Mouse (Mus musculus): Measurements from ENCODE around the gene Pxt1. TPM values are rescaled to one million over a fixed set of nuclear protein-coding genes. Genes with fewer than 3 reads are reported as not detected.
"Not testable (repeated sequence)": the region's sequence is repeated elsewhere in the genome, so short reads cannot be mapped to it uniquely, and the experiment has no call there.

Gene Pxt1
- not detected in 2 replicates for polyA plus RNA-seq (2012; ENCODE audit: insufficient read depth, insufficient read length, low replicate concordance, missing spikeins)

DNA sequence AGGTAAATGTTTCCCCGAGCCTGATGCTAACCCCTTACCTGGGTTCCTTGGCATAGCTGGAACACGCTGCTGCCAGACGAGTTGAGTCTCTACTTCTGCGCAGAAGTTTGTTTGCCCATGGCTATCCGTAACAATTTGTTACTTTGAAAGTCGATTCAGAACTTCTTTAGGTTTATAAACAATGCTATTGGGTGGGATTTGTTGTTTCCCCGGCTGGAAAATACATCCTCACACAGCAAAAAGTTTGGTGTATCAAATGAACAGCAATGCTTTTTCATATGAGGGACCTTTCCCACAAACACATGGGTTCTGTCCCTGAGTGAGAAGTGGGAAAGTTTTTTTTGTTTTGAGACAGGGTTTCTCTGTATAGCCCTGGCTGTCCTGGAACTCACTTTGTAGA is at the start of gene Pxt1:
TSS of gene Pxt1 (minus strand) at position 101 of the 400 bp plus-strand sequence.
- Histone ChIP-seq H3K4me1 (ENCODE audit: control insufficient read depth, insufficient read depth, low read length) (no peaks in the 10 kb centered on the region), H3K27ac (ENCODE audit: insufficient read depth, low read depth, low read length) (no peak within 1 kb of the TSS), H3K4me3 (ENCODE audit: insufficient read depth, low read depth, low read length) (no peak within 1 kb of the TSS)
- WGBS = 92% methylated on average over 7 of the region's 7 CpGs
- TF ChIP-seq CTCF (IDR thresholded peaks at IDR 0.05; ENCODE audit: insufficient read depth, low read depth, low read length) (no peak), POLR2A (IDR thresholded peaks at IDR 0.05; ENCODE audit: insufficient read depth, low read depth, low read length) (no peak)

DNA sequence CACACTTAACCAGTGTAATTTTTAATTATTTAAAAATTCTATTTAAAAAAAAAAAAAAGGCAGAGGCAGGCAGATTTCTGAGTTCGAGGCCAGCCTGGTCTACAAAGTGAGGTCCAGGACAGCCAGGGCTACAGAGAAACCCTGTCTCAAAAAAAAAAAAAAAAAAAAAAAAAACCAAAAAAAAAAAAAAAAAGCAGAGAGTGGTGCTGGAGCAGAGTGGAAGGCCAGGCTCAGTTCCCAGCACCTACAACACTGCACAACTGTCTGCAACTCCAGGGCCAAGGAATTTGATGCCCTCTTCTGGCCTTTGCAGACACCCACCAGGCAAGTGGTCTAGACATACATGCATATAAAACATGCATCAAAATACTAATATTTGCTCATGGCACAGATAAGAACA is 49.4 kb upstream of the Pxt1 start:
- 95% methylated on average over 1 of the region's 1 CpGs for WGBS
- not testable (repeated sequence) for H3K27ac ChIP-seq (ENCODE audit: insufficient read depth, low read depth, low read length)

DNA sequence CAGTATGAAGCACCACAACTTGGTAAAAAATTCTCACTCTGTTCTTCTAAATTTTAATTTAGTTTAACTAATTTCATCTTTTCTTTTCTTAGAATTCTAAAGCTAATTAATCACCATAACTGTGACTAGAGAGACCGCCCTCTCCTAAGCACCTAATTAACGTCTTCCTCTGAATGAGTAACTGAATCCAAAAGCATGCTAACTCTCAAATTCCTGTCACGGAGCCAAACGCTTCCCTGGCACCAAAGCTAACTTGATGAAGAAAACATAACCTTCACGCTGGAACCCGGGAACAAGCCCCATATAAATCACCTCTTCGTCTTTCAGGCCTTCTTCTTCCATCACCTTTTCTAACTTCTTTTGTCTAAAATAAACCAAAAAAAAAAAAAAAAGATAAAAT is 48.5 kb upstream of the Pxt1 start:
- 9% methylated on average over 7 of the region's 7 CpGs for WGBS
- Histone ChIP-seq H3K4me3 (ENCODE audit: insufficient read depth, low read depth, low read length) (no peak overlapping the region), H3K4me1 (ENCODE audit: control insufficient read depth, insufficient read depth, low read length) (no peaks in the 10 kb centered on the region; the same call in 1 of the 2 replicates), H3K27ac (ENCODE audit: insufficient read depth, low read depth, low read length) (no peak overlapping the region)
- TF ChIP-seq POLR2A (IDR thresholded peaks at IDR 0.05; ENCODE audit: insufficient read depth, low read depth, low read length) = no peak

More for the DNA sequence above, 49.4 kb upstream of the Pxt1 start:
- H3K4me1 ChIP-seq (ENCODE audit: control insufficient read depth, insufficient read depth, low read length); H3K4me3 ChIP-seq (ENCODE audit: insufficient read depth, low read depth, low read length): not testable (repeated sequence)

DNA sequence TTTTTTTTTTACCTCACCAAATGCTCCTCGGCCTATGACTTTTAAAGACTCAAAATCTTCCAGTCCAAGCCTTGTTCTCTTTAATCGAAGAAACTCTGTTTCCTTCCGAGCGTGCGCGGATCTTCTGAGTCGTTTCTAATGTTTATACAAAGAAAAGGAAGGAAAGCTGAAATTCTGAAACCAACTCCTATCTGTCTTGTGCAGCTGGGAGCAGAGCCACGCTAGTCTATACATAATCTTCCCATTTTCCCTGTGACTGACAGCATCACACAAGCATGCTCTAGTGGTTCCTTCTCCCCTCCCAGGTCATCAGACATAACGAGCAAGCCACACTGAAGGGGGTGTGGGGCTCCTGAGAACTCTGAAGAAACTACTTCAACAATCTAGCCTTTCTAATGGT is 47.6 kb upstream of the Pxt1 start:
- no peak overlapping the region for H3K27ac ChIP-seq (ENCODE audit: insufficient read depth, low read depth, low read length)
- TF ChIP-seq POLR2A (IDR thresholded peaks at IDR 0.05; ENCODE audit: insufficient read depth, low read depth, low read length) (no peak), CTCF (IDR thresholded peaks at IDR 0.05; ENCODE audit: insufficient read depth, low read depth, low read length) (no peak)
- H3K4me1 ChIP-seq (ENCODE audit: control insufficient read depth, insufficient read depth, low read length) = no peaks in the 10 kb centered on the region; the same call in 1 of the 2 replicates
- H3K4me3 ChIP-seq (ENCODE audit: insufficient read depth, low read depth, low read length) = no peak overlapping the region
- 79% methylated on average over 9 of the region's 9 CpGs for WGBS

DNA sequence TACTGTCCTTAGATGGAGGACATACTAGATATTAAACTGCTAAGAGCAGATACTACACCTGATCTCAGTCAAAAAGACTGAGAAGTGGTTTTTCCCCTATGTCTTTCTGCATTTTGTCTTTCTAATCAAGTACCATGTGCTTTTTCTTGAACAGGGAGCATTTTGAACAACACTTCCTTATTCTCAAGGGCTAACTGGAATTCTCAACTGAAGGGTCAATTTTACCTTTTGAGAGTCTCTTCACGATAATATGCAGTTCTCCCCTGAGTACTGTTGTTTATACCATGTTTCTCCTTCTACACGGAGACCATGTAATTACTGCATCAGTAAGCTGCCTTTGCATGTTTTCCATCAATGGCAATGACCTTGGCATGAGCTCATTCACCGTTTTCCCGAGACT is 46.4 kb upstream of the Pxt1 start:
- TF ChIP-seq POLR2A (IDR thresholded peaks at IDR 0.05; ENCODE audit: insufficient read depth, low read depth, low read length) = no peak
- no peak for TF ChIP-seq CTCF (IDR thresholded peaks at IDR 0.05; ENCODE audit: insufficient read depth, low read depth, low read length)
- 46% methylated on average over 4 of the region's 4 CpGs for WGBS
- Histone ChIP-seq H3K4me1 (ENCODE audit: control insufficient read depth, insufficient read depth, low read length) (no peaks in the 10 kb centered on the region; the same call in 1 of the 2 replicates), H3K27ac (ENCODE audit: insufficient read depth, low read depth, low read length) (no peak overlapping the region), H3K4me3 (ENCODE audit: insufficient read depth, low read depth, low read length) (no peak overlapping the region)

DNA sequence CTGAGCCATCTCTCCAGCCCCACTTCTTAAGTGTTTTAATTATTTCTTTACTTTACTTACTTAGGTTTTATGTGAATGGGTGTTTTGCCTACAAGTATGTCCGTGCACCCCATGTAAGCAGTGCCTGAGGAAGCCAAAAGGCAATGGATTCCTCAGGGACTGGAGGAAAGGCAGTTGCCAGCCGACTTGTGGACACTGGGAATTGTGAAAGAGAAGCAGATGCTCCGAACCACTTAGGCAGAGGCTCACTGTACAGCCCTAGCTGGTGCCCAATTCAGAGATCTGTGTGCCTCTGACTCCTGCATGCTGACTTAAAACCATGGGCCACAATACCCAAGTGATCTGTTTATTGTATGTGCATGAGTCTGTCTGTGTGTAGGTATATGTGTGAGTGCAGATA is 45.4 kb upstream of the Pxt1 start:
- 88% methylated on average over 3 of the region's 3 CpGs for WGBS
- H3K27ac ChIP-seq (ENCODE audit: insufficient read depth, low read depth, low read length) = no peak overlapping the region
- no peaks in the 10 kb centered on the region; the same call in 1 of the 2 replicates for H3K4me1 ChIP-seq (ENCODE audit: control insufficient read depth, insufficient read depth, low read length)
- TF ChIP-seq CTCF (IDR thresholded peaks at IDR 0.05; ENCODE audit: insufficient read depth, low read depth, low read length) (no peak), POLR2A (IDR thresholded peaks at IDR 0.05; ENCODE audit: insufficient read depth, low read depth, low read length) (no peak)
- no peak overlapping the region for H3K4me3 ChIP-seq (ENCODE audit: insufficient read depth, low read depth, low read length)

DNA sequence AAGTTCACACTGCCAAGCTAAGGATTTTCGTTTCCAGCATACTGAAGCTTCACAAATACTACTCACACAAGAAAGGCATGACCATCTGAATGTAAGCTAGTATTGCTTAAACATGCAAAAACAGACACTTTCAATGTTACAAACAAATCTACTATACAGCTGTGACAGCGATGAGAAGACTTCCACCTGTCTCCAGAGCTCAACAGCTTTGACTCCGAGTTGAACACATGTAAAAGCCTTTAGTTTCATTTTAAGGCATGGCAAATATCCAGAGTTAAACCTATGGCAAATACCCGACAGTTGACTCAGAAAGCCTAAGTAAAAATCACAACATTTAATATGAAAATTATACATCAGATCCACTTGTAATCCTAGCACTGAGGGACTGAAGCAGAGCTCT is 44.7 kb upstream of the Pxt1 start:
- 89% methylated on average over 4 of the region's 4 CpGs for WGBS
- no peak for TF ChIP-seq POLR2A (IDR thresholded peaks at IDR 0.05; ENCODE audit: insufficient read depth, low read depth, low read length)
- no peak for TF ChIP-seq CTCF (IDR thresholded peaks at IDR 0.05; ENCODE audit: insufficient read depth, low read depth, low read length)
- no peak overlapping the region for H3K4me3 ChIP-seq (ENCODE audit: insufficient read depth, low read depth, low read length)
- H3K27ac ChIP-seq (ENCODE audit: insufficient read depth, low read depth, low read length) = no peak overlapping the region
- H3K4me1 ChIP-seq (ENCODE audit: control insufficient read depth, insufficient read depth, low read length) = no peaks in the 10 kb centered on the region; the same call in 1 of the 2 replicates

DNA sequence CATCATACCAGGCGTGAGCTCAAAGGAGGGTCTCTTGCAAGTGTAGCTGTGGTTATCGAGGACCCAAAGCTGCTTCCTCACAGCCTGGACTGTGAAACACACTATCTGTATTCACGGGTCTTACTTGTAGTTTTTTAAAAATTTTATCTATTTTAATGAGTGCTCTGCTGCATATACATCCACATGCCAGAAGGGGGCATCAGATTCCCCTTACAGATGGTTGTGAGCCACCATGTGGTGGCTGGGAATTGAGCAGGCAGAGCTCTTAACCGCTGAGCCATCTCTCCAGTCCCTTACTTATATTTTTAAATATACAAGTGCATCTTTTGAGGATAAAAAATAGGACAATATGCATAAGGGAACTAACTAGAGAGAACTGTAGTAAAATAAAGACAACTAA is 44.1 kb upstream of the Pxt1 start:
- Histone ChIP-seq H3K4me1 (ENCODE audit: control insufficient read depth, insufficient read depth, low read length) (no peaks in the 10 kb centered on the region; the same call in 1 of the 2 replicates), H3K4me3 (ENCODE audit: insufficient read depth, low read depth, low read length) (no peak overlapping the region), H3K27ac (ENCODE audit: insufficient read depth, low read depth, low read length) (no peak overlapping the region)
- TF ChIP-seq CTCF (IDR thresholded peaks at IDR 0.05; ENCODE audit: insufficient read depth, low read depth, low read length) (no peak), POLR2A (IDR thresholded peaks at IDR 0.05; ENCODE audit: insufficient read depth, low read depth, low read length) (no peak)
- 72% methylated on average over 4 of the region's 4 CpGs for WGBS

DNA sequence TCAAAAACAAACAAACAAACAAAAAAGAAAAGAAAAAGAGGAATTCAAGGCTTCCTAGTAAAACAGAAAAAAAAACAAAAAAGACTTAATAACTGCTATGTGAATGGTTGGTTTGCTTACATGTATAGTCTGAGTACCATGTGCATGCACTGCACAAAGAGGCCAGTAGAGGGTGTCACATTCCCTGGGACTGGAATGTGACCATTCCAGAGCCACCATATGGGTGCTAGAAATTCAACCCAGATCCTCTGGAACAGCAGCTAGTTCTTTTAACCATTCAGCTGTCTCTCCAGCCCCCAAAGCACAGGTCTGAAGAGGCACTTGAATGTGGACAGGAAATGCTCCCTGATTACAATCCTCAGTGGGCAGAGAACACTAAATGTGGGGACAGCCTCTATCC is 43.2 kb upstream of the Pxt1 start:
- H3K4me1 ChIP-seq (ENCODE audit: control insufficient read depth, insufficient read depth, low read length) = no peaks in the 10 kb centered on the region; the same call in 1 of the 2 replicates
- no peak overlapping the region for H3K4me3 ChIP-seq (ENCODE audit: insufficient read depth, low read depth, low read length)
- no peak overlapping the region for H3K27ac ChIP-seq (ENCODE audit: insufficient read depth, low read depth, low read length)
- no peak for TF ChIP-seq POLR2A (IDR thresholded peaks at IDR 0.05; ENCODE audit: insufficient read depth, low read depth, low read length)
- no peak for TF ChIP-seq CTCF (IDR thresholded peaks at IDR 0.05; ENCODE audit: insufficient read depth, low read depth, low read length)

DNA sequence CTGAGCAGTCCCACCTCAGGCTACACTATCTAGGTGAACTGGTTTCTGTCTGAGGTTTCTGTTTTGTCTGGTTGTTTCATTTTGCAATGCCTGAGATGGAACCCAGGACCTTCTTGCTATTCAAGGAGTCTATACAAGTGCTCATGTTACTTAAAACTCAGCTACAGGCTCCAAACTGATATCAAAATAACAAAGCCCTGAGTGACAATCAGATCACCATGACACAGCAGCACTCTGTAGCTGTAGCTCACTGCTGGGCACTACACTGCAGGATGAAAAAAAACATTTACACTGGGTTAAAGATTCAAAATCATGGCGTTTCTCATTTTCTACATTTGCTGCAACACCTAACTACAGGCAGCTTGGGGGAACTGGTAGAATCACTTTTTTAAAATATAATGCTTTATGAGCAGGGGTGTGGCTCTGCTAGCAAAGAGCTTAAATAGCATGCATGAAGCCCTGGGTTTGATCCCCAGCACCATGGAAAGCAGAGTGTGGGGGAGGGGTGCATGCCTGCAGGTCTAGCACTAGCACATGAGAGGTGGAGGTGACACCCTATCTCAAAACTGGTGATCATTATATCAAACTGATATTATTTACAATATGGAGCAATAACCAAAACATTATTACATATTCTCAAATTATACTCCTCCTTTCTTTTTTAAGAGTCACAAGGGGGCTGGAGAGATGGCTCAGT is 41.2 kb upstream of the Pxt1 start:
- WGBS = 95% methylated on average over 1 of the region's 1 CpGs
- Histone ChIP-seq H3K4me1 (ENCODE audit: control insufficient read depth, insufficient read depth, low read length) (no peaks in the 10 kb centered on the region), H3K27ac (ENCODE audit: insufficient read depth, low read depth, low read length) (no peak overlapping the region), H3K4me3 (ENCODE audit: insufficient read depth, low read depth, low read length) (no peak overlapping the region)
- TF ChIP-seq CTCF (IDR thresholded peaks at IDR 0.05; ENCODE audit: insufficient read depth, low read depth, low read length) (no peak), POLR2A (IDR thresholded peaks at IDR 0.05; ENCODE audit: insufficient read depth, low read depth, low read length) (no peak)

All from olfactory bulb, adult 2 months (tissue).